Mouse (Mus musculus) CH12.LX (cell line): ENCODE data around the gene Slc47a2.

Source experiments
- BHLHE40 ChIP-seq: IDR thresholded peaks from 2 replicates; pipeline ENCODE4 v1.6.1; 2011; ENCODE audit warnings: mild to moderate bottlenecking, low read depth, low read length, improper control_type of control experiment
- CHD2 ChIP-seq: IDR thresholded peaks from 2 replicates; pipeline ENCODE4 v1.6.1; 2011; ENCODE audit warnings: low read length, improper control_type of control experiment
- CTCF ChIP-seq, 2 experiments: IDR thresholded peaks in 1 of 2; conservative IDR thresholded peaks in 1 of 2; 2 replicates each; pipeline ENCODE4 v1.5.1; 2011 to 2012; ENCODE audit warnings: low read depth in 2 of 2, low read length in 2 of 2, improper control_type of control experiment in 1 of 2, inconsistent platforms in 1 of 2, mild to moderate bottlenecking in 1 of 2, moderate library complexity in 1 of 2
- EP300 ChIP-seq: IDR thresholded peaks from 2 replicates; pipeline ENCODE4 v1.6.1; 2011; ENCODE audit warnings: low read length, improper control_type of control experiment
- GABPA ChIP-seq: IDR thresholded peaks from 2 replicates; pipeline ENCODE4 v1.6.1; 2012; ENCODE audit warnings: low read depth, low read length, improper control_type of control experiment, inconsistent platforms; ENCODE audit not compliant: insufficient replicate concordance
- HCFC1 ChIP-seq: IDR thresholded peaks from 2 replicates; pipeline ENCODE4 v1.6.1; 2012; ENCODE audit warnings: low read depth, mild to moderate bottlenecking, inconsistent platforms, low read length, improper control_type of control experiment
- MAX ChIP-seq: IDR thresholded peaks from 2 replicates; pipeline ENCODE4 v1.6.1; 2011; ENCODE audit warnings: low read length, improper control_type of control experiment
- MYC ChIP-seq: IDR thresholded peaks from 2 replicates; pipeline ENCODE4 v1.6.1; 2011; ENCODE audit warnings: low read depth, mild to moderate bottlenecking, improper control_type of control experiment, low read length
- POLR2AphosphoS2 ChIP-seq: IDR thresholded peaks from 2 replicates; pipeline ENCODE4 v1.6.1; 2011; ENCODE audit warnings: low read depth, low read length, improper control_type of control experiment
- TBP ChIP-seq: conservative IDR thresholded peaks from 2 replicates; pipeline ENCODE4 v1.6.1; 2011; ENCODE audit warnings: low read depth, low read length, improper control_type of control experiment
- TCF12 ChIP-seq: IDR thresholded peaks from 2 replicates; pipeline ENCODE4 v1.6.1; 2014; ENCODE audit warnings: low read depth, mild to moderate bottlenecking, inconsistent platforms, low read length, improper control_type of control experiment
- USF1 ChIP-seq: IDR thresholded peaks from 2 replicates; pipeline ENCODE4 v1.6.1; 2014; ENCODE audit warnings: low read depth, mild to moderate bottlenecking, inconsistent platforms, low read length, improper control_type of control experiment

DNA sequence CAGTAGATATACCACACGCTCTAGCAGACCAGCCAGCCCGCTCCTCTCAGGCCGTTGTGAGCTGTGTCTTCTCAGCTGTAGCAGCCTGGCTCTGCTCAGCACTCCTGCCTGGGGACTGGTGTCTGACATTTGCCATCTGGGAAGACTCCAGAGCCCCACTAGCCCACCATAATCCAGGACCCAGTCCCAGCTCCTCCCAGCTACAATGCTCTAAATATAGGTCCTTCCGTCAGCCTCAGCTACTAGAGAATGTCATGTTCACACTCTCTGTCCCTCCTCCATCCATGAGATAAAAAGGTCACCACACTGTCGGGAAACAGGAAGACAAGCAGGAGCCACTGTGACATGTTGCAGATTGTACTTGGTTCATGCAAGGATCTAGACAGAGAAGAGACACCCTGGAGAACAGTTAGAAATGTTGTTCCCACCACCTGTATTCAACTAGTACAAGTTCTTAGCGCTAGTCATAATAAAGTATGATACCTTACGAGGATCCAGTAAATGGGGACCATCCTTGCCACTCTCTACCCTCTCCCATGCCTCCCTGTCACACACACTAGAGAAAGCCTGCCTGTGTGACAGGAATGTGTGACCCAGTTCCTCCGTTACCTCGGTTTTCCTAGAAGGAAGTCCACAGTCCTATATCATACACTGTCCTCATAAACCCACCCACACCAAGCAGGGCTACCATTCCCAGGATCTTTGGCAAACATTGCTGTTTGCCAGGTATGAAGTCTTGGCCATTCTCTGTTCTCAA is 24.0 kb upstream of the Slc47a2 start:
- TF ChIP-seq CTCF (conservative IDR thresholded peaks at IDR 0.05 in 1 of 2, IDR thresholded peaks at IDR 0.05 in 1 of 2; ENCODE audit: low read depth in 2 of 2, low read length in 2 of 2) (no peak), CHD2 (no peak), GABPA (no peak), USF1 (no peak), EP300 (no peak), MYC (no peak), BHLHE40 (no peak), HCFC1 (no peak), MAX (no peak), POLR2AphosphoS2 (no peak), TCF12 (no peak), TBP (no peak)
